Mouse (Mus musculus) lung, adult 2 months (tissue): ENCODE results near the gene Sema7a.

Source experiments
- CTCF ChIP-seq: fragments of 200-500 bp; IDR thresholded peaks from 2 replicates; pipeline ENCODE4 v1.5.1; 2011; ENCODE audit warnings: mild to moderate bottlenecking, low read length, control low read depth; ENCODE audit not compliant: insufficient read depth
- POLR2A ChIP-seq: fragments of 200-500 bp; IDR thresholded peaks from 2 replicates; pipeline ENCODE4 v1.6.1; 2011; ENCODE audit warnings: low read depth, mild to moderate bottlenecking, control low read depth, low read length, borderline replicate concordance; ENCODE audit errors: extremely low read depth

DNA sequence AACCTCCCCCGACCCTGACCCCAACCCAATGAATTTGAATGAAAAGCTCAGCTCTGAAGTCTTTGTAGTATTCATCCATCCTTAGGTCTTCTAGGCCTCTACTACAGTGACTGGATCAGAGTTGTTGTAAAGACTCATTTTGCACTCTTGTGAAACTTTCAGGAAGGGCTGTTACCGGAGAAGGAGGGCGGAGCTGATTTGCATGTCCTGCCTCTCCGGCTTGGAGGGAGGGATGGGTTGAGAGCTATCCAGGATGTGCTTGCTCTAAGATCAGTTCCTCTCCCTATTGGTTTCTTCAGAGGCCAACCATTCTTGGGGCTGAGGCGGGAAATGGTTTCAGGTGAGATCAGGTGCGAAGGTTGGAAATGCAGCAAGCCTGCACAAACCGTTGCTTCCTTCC, 71.1 kb downstream of the Sema7a start:
- TF ChIP-seq CTCF (no peak), POLR2A (no peak)
